Mouse (Mus musculus) liver, adult 2 months (tissue): ENCODE data around the gene Col4a1. TPM values are rescaled to one million over a fixed set of nuclear protein-coding genes. Genes with fewer than 3 reads are reported as not detected.

Experiments
- DNase-seq: peaks from one replicate; pipeline ENCODE4 v3.0.0-alpha.2; 2011; ENCODE audit warnings: low read depth, low spot score; ENCODE audit errors: extremely low read depth
- H3K27ac ChIP-seq: fragments of 200-500 bp; replicated peaks from 2 replicates; pipeline ENCODE4 v1.5.1; 2012; ENCODE audit warnings: low read depth, mild to moderate bottlenecking, control low read depth, inconsistent platforms, low read length; ENCODE audit not compliant: insufficient read depth
- H3K27me3 ChIP-seq: fragments of 200-500 bp; 2 replicates; pipeline ENCODE4 v1.6.1; 2012; ENCODE audit warnings: mild to moderate bottlenecking, moderate library complexity, low read length, inconsistent platforms; ENCODE audit not compliant: control insufficient read depth, insufficient read depth
- H3K36me3 ChIP-seq: fragments of 200-500 bp; 2 replicates; pipeline ENCODE4 v1.6.1; 2012; ENCODE audit warnings: low read length, inconsistent platforms; ENCODE audit not compliant: control insufficient read depth, insufficient read depth
- H3K4me1 ChIP-seq: fragments of 200-500 bp; 2 replicates; pipeline ENCODE4 v1.6.1; 2011; ENCODE audit warnings: low read length; ENCODE audit not compliant: control insufficient read depth, insufficient read depth
- H3K4me3 ChIP-seq: fragments of 200-500 bp; 2 replicates; pipeline ENCODE4 v1.5.1; 2011; ENCODE audit warnings: low read depth, mild to moderate bottlenecking, control low read depth, low read length, moderate library complexity; ENCODE audit not compliant: insufficient read depth
- H3K79me2 ChIP-seq: fragments of 200-500 bp; 2 replicates; pipeline ENCODE4 v1.6.1; 2012; ENCODE audit warnings: inconsistent platforms, mild to moderate bottlenecking, low read length, moderate library complexity; ENCODE audit not compliant: control insufficient read depth, insufficient read depth
- H3K9ac ChIP-seq: fragments of 200-500 bp; 2 replicates; pipeline ENCODE4 v1.6.1; 2012; ENCODE audit warnings: low read depth, mild to moderate bottlenecking, control low read depth, inconsistent platforms, low read length
- CTCF ChIP-seq: fragments of 200-500 bp; IDR thresholded peaks from 2 replicates; pipeline ENCODE4 v1.5.1; 2011; ENCODE audit warnings: low read depth, low read length, control low read depth
- POLR2A ChIP-seq: fragments of 200-500 bp; IDR thresholded peaks from 2 replicates; pipeline ENCODE4 v1.6.1; 2011; ENCODE audit warnings: low read length, control low read depth; ENCODE audit not compliant: insufficient read depth; ENCODE audit errors: extremely low read depth
- whole genome bisulfite sequencing: fragments of 180-500 bp; shearing (Covaris S2); methylation state at CpG from one replicate; pipeline ENCODE4 v1.1.7; 2018; 5-methylcytosine and 5-hydroxymethylcytosine counted together
- polyA plus RNA-seq: library from polyadenylated mRNA; depleted of rRNA; stranded (reverse); fragments of >200 nt; gene quantifications from 2 replicates; pipeline ENCODE4 v1.2.3, GENCODE M21; 2012
- total RNA-seq: library from RNA; depleted of rRNA; stranded (reverse); fragments of >200 nt; gene quantifications from 2 replicates; pipeline ENCODE4 v1.2.3, GENCODE M21; 2014

Col4a1 gene
- total and polyA plus RNA-seq, 2 experiments = 25.7 to 29.1 TPM

- Histone ChIP-seq H3K4me1 (peaks cover 18% of the 10 kb centered on the region), H3K27ac (no peak overlapping the region), H3K9ac (no peak overlapping the region), H3K79me2 (no peaks in the 10 kb centered on the region; the same call in 1 of the 2 replicates), H3K36me3 (no peaks in the 10 kb centered on the region), H3K27me3 (no peaks in the 10 kb centered on the region), H3K4me3 (no peak overlapping the region)
- TF ChIP-seq POLR2A (no peak), CTCF (no peak)
- no peak for DNase-seq
- 87% methylated on average over 5 of the region's 5 CpGs for WGBS
These were observed 23.7 kb upstream of the Col4a1 start for GRCm38 (mm10) chr8:11336346-11336745.

GRCm38 (mm10) chr8:11335238-11335637, 22.6 kb upstream of the Col4a1 start:
- H3K36me3 ChIP-seq = no peaks in the 10 kb centered on the region
- no peaks in the 10 kb centered on the region; the same call in 1 of the 2 replicates for H3K79me2 ChIP-seq
- WGBS = 86% methylated on average over 4 of the region's 4 CpGs
- no peak for DNase-seq
- TF ChIP-seq CTCF (no peak), POLR2A (no peak)
- H3K4me3 ChIP-seq = no peak overlapping the region
- no peak overlapping the region for H3K9ac ChIP-seq
- no peak overlapping the region for H3K27ac ChIP-seq
- peaks cover 11% of the 10 kb centered on the region for H3K4me1 ChIP-seq
- no peaks in the 10 kb centered on the region for H3K27me3 ChIP-seq

GRCm38 (mm10) chr8:11334493-11334892, 21.9 kb upstream of the Col4a1 start:
- Histone ChIP-seq H3K27me3 (no peaks in the 10 kb centered on the region), H3K4me1 (peaks cover 7% of the 10 kb centered on the region; the same call in 1 of the 2 replicates), H3K4me3 (no peak overlapping the region), H3K79me2 (no peaks in the 10 kb centered on the region; the same call in 1 of the 2 replicates), H3K27ac (0 out of 2 replicates have a peak overlapping the region, but pooled peaks have one; percentile 41), H3K9ac (no peak overlapping the region), H3K36me3 (no peaks in the 10 kb centered on the region)
- TF ChIP-seq POLR2A (no peak), CTCF (no peak)
- 74% methylated on average over 3 of the region's 3 CpGs for WGBS
- DNase-seq = no peak

GRCm38 (mm10) chr8:11333746-11334145, 21.1 kb upstream of the Col4a1 start:
- Histone ChIP-seq H3K36me3 (no peaks in the 10 kb centered on the region), H3K9ac (no peak overlapping the region), H3K27ac (no peak overlapping the region), H3K79me2 (no peaks in the 10 kb centered on the region; the same call in 1 of the 2 replicates), H3K4me3 (no peak overlapping the region), H3K4me1 (peaks cover 7% of the 10 kb centered on the region; the same call in 1 of the 2 replicates), H3K27me3 (no peaks in the 10 kb centered on the region)
- DNase-seq = no peak
- 87% methylated on average over 6 of the region's 6 CpGs for WGBS
- TF ChIP-seq POLR2A = no peak
- TF ChIP-seq CTCF = no peak

GRCm38 (mm10) chr8:11331561-11331960, 18.9 kb upstream of the Col4a1 start:
- DNase-seq = no peak
- Histone ChIP-seq H3K27me3 (no peaks in the 10 kb centered on the region), H3K36me3 (no peaks in the 10 kb centered on the region), H3K9ac (no peak overlapping the region), H3K4me1 (peaks cover 5% of the 10 kb centered on the region; the same call in 1 of the 2 replicates), H3K79me2 (no peaks in the 10 kb centered on the region; the same call in 1 of the 2 replicates), H3K27ac (no peak overlapping the region), H3K4me3 (no peak overlapping the region)
- 63% methylated on average over 4 of the region's 4 CpGs for WGBS
- TF ChIP-seq CTCF (no peak), POLR2A (no peak)

GRCm38 (mm10) chr8:11327722-11328417, 15.2 kb upstream of the Col4a1 start:
- Histone ChIP-seq H3K9ac (no peak overlapping the region), H3K79me2 (no peaks in the 10 kb centered on the region), H3K4me1 (peaks cover 9% of the 10 kb centered on the region), H3K4me3 (no peak overlapping the region), H3K27ac (no peak overlapping the region), H3K36me3 (no peaks in the 10 kb centered on the region), H3K27me3 (no peaks in the 10 kb centered on the region)
- WGBS = 84% methylated on average over 5 of the region's 5 CpGs
- no peak for TF ChIP-seq CTCF
- no peak for TF ChIP-seq POLR2A
- DNase-seq = no peak
